Mouse (Mus musculus): Measurements from ENCODE around the gene Aig1. TPM values are rescaled to one million over a fixed set of nuclear protein-coding genes. Genes with fewer than 3 reads are reported as not detected.

Aig1 gene
- polyA plus RNA-seq, 1 experiment from 2014 or later, result 28.8 TPM

DNA sequence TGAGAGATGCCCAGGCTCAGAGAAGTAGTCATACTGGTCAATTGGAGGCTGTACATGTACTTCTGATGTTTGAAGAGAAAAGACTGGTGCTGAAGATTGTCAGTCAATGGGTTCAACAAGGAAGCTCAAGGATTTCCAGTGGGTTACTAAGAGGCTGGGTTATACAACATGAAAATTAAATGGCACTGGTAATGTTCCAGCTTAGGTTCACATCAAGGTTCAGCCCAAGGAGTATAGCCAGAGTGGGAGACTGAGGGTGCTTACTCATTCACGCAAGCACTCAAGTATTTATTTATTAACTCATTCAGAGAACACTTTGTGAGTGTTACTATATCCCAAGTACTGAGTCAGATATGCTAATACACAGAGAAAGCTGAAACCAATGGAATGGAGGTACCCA lies 79.2 kb downstream of the Aig1 start:
- WGBS, result 95% methylated on average over 1 of the region's 1 CpGs
- peaks cover 6% of the 10 kb centered on the region; the same call in 1 of the 2 replicates for H3K36me3 ChIP-seq
- H3K27ac ChIP-seq, result no peak overlapping the region
- H3K4me3 ChIP-seq, result no peak overlapping the region
- DNase-seq (ENCODE audit: low spot score), result no peak
- H3K9me3 ChIP-seq, result no peaks in the 10 kb centered on the region
- no peaks in the 10 kb centered on the region for H3K4me1 ChIP-seq
- no peaks in the 10 kb centered on the region for H3K27me3 ChIP-seq (ENCODE audit: insufficient read depth, poor library complexity, severe bottlenecking)

DNA sequence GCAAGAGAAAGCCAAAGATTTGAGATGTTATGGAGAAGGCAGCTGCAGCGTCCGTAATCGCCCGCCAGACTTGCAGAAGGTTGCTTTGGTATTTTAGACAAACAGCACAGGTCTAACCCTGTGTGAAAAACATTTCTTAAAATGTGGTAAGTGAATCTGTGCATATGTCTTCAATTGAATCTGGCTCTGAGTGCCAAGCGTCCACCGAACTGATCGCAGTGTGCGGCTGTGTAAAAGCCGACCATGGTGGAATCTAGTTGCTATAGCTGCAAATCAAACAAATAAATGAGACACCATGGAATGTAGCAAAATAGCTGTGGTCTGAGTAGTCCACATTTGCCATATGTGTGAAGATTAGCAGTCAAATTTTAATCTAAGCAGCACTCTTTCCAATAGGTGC lies 80.7 kb downstream of the Aig1 start:
- DNase-seq (ENCODE audit: low spot score), result no peak
- WGBS, result 94% methylated on average over 9 of the region's 9 CpGs
- H3K9me3 ChIP-seq, result no peaks in the 10 kb centered on the region
- no peaks in the 10 kb centered on the region for H3K27me3 ChIP-seq (ENCODE audit: insufficient read depth, poor library complexity, severe bottlenecking)
- no peak overlapping the region for H3K4me3 ChIP-seq
- no peak overlapping the region for H3K27ac ChIP-seq
- H3K4me1 ChIP-seq, result no peaks in the 10 kb centered on the region
- H3K36me3 ChIP-seq, result peaks cover 6% of the 10 kb centered on the region; the same call in 1 of the 2 replicates

DNA sequence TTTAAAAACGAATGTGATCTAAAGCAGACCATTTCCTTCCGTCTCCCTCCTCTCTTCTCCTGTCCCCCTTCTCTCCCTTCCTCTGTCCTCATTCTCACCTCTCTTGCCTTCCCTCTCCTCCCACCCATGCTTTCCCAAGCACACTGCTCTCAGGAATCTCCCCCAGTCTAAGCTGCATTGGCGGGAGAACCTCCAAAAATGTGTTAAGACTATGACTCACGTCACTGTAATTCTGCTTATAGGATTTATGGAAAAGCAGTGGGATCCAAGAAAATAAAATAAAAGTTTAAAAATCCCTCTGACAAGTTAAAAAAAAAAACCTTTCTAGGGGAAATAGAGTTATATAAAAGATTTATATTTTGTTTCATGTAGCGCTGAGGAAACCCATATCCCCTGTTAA lies 86.0 kb downstream of the Aig1 start:
- peaks cover 4% of the 10 kb centered on the region; the same call in 1 of the 2 replicates for H3K36me3 ChIP-seq
- no peaks in the 10 kb centered on the region for H3K4me1 ChIP-seq
- 78% methylated on average over 5 of the region's 5 CpGs for WGBS
- H3K27me3 ChIP-seq (ENCODE audit: insufficient read depth, poor library complexity, severe bottlenecking), result no peaks in the 10 kb centered on the region
- no peak overlapping the region for H3K27ac ChIP-seq
- no peak overlapping the region for H3K4me3 ChIP-seq
- H3K9me3 ChIP-seq, result no peaks in the 10 kb centered on the region
- no peak for DNase-seq (ENCODE audit: low spot score)

DNA sequence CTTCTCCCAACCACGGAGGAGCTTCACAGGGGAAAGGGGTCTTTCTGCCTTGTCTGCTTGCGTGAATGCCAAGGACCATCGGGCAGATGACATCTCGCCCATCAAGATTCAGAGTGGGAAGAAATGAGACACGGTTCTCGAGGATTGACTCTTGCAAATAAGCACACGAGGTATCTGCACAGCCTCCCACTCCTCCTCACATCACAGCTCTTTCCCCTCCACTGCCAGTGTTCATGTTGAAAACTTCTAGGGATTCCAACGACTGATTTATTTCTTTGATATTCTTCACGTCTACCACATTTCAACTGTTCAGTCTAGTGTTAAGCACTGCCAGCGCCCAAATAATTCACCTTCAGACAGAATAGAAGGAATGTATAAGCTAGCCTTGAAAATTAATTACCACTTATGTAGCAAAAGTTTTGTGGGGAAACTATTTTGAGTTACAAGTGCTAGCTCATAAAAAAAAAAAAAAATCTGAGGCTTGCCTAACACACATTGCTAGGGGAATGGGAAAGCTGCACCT lies 86.5 kb downstream of the Aig1 start:
- DNase-seq (ENCODE audit: low spot score), result no peak
- 81% methylated on average over 10 of the region's 10 CpGs for WGBS
- Histone ChIP-seq H3K9me3 (no peaks in the 10 kb centered on the region), H3K4me1 (no peaks in the 10 kb centered on the region), H3K36me3 (peaks cover 4% of the 10 kb centered on the region; the same call in 1 of the 2 replicates), H3K4me3 (no peak overlapping the region), H3K27ac (no peak overlapping the region), H3K27me3 (ENCODE audit: insufficient read depth, poor library complexity, severe bottlenecking) (no peaks in the 10 kb centered on the region)

DNA sequence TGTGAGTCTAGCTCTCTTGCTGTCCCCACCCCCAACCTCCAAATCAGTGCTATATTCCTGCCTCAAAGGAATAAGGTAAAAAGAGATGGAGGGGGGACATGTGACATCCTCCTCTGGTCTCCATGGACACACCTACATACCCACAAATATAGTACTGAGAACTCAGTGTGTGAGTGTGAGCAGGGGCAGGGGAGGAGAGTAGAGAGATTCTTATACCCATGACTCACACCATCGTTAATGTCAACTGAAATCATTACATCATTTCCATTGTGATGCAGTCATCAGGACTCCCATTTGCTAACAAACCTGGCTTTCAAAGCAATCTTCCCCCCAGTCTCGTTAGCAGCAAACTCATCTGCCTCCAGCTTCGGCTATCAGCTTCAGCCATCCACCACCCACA lies 92.8 kb downstream of the Aig1 start:
- Histone ChIP-seq H3K36me3 (no peaks in the 10 kb centered on the region), H3K4me3 (no peak overlapping the region), H3K27me3 (ENCODE audit: insufficient read depth, poor library complexity, severe bottlenecking) (no peaks in the 10 kb centered on the region), H3K9me3 (no peaks in the 10 kb centered on the region), H3K27ac (no peak overlapping the region), H3K4me1 (no peaks in the 10 kb centered on the region)
- DNase-seq (ENCODE audit: low spot score), result no peak
- WGBS, result 62% methylated on average over 3 of the region's 3 CpGs

DNA sequence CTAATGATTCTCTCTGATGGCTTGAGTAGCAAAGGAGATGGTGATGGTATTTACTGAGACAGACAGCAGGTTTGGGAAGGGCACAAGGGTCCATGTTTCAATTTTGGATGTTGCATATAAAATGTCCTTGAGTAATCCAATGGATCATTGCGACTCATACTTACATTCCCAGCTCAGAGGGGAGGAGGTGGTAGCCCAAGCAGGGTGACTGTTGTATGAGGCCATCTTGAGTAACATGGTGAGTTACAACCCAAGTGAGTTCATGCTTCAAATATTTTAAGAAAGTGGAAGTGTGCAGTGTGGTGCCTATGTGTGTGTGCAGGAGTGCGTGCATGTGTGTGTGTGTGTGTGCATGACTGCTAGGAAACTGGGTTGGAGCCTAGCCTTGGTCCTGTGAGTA lies 93.4 kb downstream of the Aig1 start:
- Histone ChIP-seq H3K27me3 (ENCODE audit: insufficient read depth, poor library complexity, severe bottlenecking) (no peaks in the 10 kb centered on the region), H3K9me3 (no peaks in the 10 kb centered on the region), H3K4me3 (no peak overlapping the region), H3K4me1 (no peaks in the 10 kb centered on the region), H3K36me3 (no peaks in the 10 kb centered on the region), H3K27ac (no peak overlapping the region)
- WGBS, result 92% methylated on average over 2 of the region's 2 CpGs
- no peak for DNase-seq (ENCODE audit: low spot score)

DNA sequence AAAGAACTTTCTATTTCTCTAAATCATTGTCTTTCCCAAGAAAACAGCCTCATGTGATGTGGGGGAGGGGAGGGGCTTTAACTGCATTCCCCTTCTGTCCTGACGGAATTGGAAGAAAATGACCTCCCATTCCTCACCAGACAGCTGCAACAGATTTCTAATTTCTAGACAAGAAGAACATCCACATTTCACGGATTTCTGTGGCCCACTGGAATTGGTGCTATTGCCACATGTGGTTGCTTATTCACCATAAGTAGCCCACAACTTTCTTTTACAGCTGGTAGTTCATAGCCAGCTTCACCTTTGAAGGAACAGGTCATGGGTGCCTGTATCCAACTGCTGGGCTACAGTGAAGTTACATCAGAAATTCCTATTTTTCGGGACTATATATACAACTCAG lies 93.9 kb downstream of the Aig1 start:
- H3K36me3 ChIP-seq, result no peaks in the 10 kb centered on the region
- no peaks in the 10 kb centered on the region for H3K27me3 ChIP-seq (ENCODE audit: insufficient read depth, poor library complexity, severe bottlenecking)
- no peak overlapping the region for H3K4me3 ChIP-seq
- 88% methylated on average over 3 of the region's 3 CpGs for WGBS
- peaks cover under 1% of the 10 kb centered on the region; the same call in 1 of the 2 replicates for H3K4me1 ChIP-seq
- no peak overlapping the region for H3K27ac ChIP-seq
- no peak for DNase-seq (ENCODE audit: low spot score)
- H3K9me3 ChIP-seq, result no peaks in the 10 kb centered on the region

DNA sequence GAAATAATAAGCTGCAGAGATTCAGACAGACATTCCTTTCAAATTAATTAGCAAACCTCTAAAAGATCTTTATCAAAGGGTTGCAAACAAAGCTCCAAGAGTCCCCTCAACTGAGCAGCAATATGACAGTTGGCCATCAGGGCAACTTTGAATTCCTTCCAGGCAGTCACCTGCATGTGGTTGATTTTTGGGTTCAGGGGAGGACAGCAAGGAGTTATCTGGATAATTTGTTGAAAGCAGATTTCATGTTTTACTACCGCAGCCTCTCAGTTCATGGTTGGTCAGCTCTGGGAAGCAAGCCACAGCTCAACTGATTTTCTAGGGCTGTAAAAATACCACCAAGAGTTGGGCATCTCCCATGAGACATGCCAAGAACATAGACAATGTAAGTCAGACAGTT lies 98.1 kb downstream of the Aig1 start:
- Histone ChIP-seq H3K27me3 (ENCODE audit: insufficient read depth, poor library complexity, severe bottlenecking) (no peaks in the 10 kb centered on the region), H3K4me3 (no peak overlapping the region), H3K9me3 (no peaks in the 10 kb centered on the region), H3K27ac (no peak overlapping the region), H3K36me3 (no peaks in the 10 kb centered on the region), H3K4me1 (peaks cover 3% of the 10 kb centered on the region; the same call in 1 of the 2 replicates)
- DNase-seq (ENCODE audit: low spot score), result no peak
- 86% methylated on average over 1 of the region's 1 CpGs for WGBS

DNA sequence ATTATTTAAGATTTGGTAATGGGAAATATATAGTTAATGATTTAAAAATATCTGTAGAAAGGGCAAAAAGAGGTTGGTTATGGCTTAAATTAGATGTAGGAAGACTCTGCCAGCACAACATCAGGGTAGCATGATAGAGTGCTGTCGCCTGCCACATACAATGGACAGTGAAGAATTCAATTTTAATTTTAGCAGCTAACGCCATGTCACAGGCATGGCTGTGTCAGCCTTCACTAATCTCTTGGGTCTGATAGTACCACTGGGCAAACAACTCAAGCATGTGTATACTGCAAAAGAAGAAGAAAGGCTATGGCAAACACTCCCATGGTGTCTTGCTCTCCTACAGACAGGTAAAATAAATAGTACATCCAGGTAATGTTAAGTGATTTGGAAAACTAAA lies 99.0 kb downstream of the Aig1 start:
- H3K9me3 ChIP-seq, result no peaks in the 10 kb centered on the region
- no peak for DNase-seq (ENCODE audit: low spot score)
- H3K4me3 ChIP-seq, result no peak overlapping the region
- peaks cover 3% of the 10 kb centered on the region; the same call in 1 of the 2 replicates for H3K4me1 ChIP-seq
- H3K27me3 ChIP-seq (ENCODE audit: insufficient read depth, poor library complexity, severe bottlenecking), result no peaks in the 10 kb centered on the region
- no peak overlapping the region for H3K27ac ChIP-seq
- 73% methylated on average over 2 of the region's 2 CpGs for WGBS
- H3K36me3 ChIP-seq, result no peaks in the 10 kb centered on the region

DNA sequence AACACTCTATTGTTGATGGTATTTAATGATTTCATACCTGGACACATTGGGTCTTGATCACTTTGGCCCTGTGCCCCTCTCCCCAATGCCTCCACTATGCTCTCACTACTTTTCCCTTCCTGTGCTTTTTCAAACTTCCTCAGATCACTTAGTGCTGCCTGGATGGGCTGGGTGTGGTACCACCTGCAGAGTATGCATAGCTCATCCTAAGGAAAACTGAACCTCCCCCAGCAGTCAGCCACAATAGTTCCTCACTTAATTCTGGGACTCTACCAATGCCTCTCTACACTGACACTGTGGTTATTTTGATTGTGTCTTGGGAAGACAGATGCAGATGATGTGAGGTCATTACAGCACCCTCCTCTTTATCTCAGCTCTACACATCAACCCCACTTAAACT lies 99.9 kb downstream of the Aig1 start:
- DNase-seq (ENCODE audit: low spot score), result no peak

DNA sequence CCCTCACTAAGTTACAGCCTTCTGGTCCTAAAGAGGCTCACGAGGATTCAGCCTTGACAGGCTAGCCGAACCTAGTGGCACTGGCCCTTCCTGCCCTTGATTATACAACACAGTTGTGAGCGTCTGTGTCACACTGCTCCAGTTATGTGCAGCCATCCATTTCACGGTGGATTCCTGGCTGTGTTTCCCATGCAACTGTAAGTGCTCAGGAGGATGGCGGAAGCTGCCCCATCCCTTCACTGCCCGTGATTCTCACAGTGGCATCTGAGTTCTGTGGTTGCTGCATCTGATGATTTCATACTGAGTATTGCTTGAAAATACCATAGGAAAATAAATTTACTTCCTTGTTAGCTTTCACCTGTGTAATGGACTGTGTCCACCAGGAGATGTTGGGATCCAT lies 101.7 kb downstream of the Aig1 start:
- 85% methylated on average over 6 of the region's 6 CpGs for WGBS
- H3K27me3 ChIP-seq (ENCODE audit: insufficient read depth, poor library complexity, severe bottlenecking), result no peaks in the 10 kb centered on the region
- H3K4me1 ChIP-seq, result peaks cover 3% of the 10 kb centered on the region; the same call in 1 of the 2 replicates
- H3K27ac ChIP-seq, result no peak overlapping the region
- no peaks in the 10 kb centered on the region for H3K36me3 ChIP-seq
- no peak overlapping the region for H3K4me3 ChIP-seq
- no peak for DNase-seq (ENCODE audit: low spot score)
- H3K9me3 ChIP-seq, result no peaks in the 10 kb centered on the region

More for the DNA sequence above, 99.9 kb downstream of the Aig1 start:
- Histone ChIP-seq H3K9me3 (no peaks in the 10 kb centered on the region), H3K4me3 (no peak overlapping the region), H3K27ac (no peak overlapping the region), H3K27me3 (ENCODE audit: insufficient read depth, poor library complexity, severe bottlenecking) (no peaks in the 10 kb centered on the region), H3K4me1 (peaks cover 3% of the 10 kb centered on the region; the same call in 1 of the 2 replicates), H3K36me3 (no peaks in the 10 kb centered on the region)

DNA sequence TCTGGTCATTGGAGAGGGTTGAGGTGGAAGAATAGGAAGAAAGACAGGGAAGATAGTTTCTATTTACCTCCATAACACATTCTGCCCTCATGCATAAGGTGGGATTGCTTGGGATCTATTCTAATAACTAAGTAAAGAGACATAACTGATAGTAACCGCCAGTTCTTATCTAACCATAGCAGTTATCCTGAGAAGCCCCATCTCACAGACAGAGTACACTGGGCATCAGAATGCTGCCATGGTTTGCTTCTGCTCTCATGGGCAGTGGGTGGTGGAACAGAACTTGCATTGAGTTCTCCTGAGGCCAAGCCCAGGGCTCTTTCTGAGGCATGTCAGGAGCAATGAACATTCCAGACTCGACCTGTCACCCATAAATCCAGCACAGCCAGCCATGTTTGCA lies 105.6 kb downstream of the Aig1 start:
- WGBS, result 70% methylated on average over 2 of the region's 2 CpGs
- Histone ChIP-seq H3K27ac (no peak overlapping the region), H3K9me3 (no peaks in the 10 kb centered on the region), H3K36me3 (no peaks in the 10 kb centered on the region), H3K4me1 (no peaks in the 10 kb centered on the region), H3K4me3 (no peak overlapping the region), H3K27me3 (ENCODE audit: insufficient read depth, poor library complexity, severe bottlenecking) (no peaks in the 10 kb centered on the region)
- DNase-seq (ENCODE audit: low spot score), result no peak

DNA sequence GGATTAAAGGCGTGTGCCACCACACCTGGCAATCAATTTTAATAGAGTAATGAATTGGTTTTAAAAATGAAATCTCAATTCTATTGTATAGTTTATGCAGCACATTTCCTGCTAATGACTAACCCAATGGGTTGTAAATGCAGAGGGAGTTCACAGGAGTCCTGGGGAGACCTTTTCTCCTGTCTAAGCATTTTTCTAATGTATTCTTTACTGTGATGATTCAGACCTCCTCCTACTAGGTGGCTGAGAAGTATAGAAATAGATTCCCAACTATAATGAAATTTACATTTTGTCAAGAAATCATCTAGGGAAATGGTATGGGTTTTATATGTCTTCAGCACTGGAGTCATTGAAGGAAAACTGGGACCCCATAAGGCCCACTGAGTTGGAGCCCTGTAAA lies 114.1 kb downstream of the Aig1 start:
- DNase-seq (ENCODE audit: low spot score), result no peak
- no peaks in the 10 kb centered on the region for H3K9me3 ChIP-seq
- no peaks in the 10 kb centered on the region for H3K36me3 ChIP-seq
- no peaks in the 10 kb centered on the region for H3K27me3 ChIP-seq (ENCODE audit: insufficient read depth, poor library complexity, severe bottlenecking)
- no peak overlapping the region for H3K4me3 ChIP-seq
- H3K4me1 ChIP-seq, result no peaks in the 10 kb centered on the region
- WGBS, result 90% methylated on average over 1 of the region's 1 CpGs
- H3K27ac ChIP-seq, result no peak overlapping the region

DNA sequence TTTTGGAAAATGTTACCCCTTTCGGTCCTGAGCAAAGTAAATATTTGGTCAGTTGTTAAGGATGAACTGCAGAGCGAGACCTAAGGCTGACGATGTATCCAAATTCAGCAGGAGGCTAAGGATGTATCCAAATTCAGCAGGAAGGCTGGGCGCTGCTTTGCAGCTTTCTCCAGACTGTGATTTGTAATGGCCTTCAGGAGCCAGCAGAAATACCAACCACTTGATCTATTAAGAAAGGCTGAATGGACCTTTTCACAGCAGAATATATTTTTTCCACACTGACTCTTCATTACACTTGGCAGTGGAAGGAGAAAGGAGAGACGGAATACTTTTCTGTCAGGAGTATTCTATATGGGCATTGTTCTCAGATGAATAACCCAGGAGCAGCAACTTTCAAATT lies 115.0 kb downstream of the Aig1 start:
- no peaks in the 10 kb centered on the region for H3K36me3 ChIP-seq
- no peak for DNase-seq (ENCODE audit: low spot score)
- H3K9me3 ChIP-seq, result no peaks in the 10 kb centered on the region
- WGBS, result 91% methylated on average over 5 of the region's 5 CpGs
- H3K4me1 ChIP-seq, result no peaks in the 10 kb centered on the region
- no peaks in the 10 kb centered on the region for H3K27me3 ChIP-seq (ENCODE audit: insufficient read depth, poor library complexity, severe bottlenecking)
- H3K4me3 ChIP-seq, result no peak overlapping the region
- H3K27ac ChIP-seq, result no peak overlapping the region
